Mouse (Mus musculus): ENCODE measurements at regions not wholly inside any gene's neighbourhood (a gene's known extent, or its start where the extent isn't known, plus 50 kb on each side); places are given as distances from the start of the nearest gene placed in this dataset.

- no peak overlapping the region for H3K4me3 ChIP-seq (ENCODE audit: low read depth, low read length)
- H3K36me3 ChIP-seq (ENCODE audit: control insufficient read depth, insufficient read depth): no peaks in the 10 kb centered on the region
- WGBS: 79% methylated on average over 7 of the region's 7 CpGs
- H3K4me2 ChIP-seq (replicated peaks; ENCODE audit: low read depth): no peak overlapping the region
- 0 out of 2 replicates have a peak, but pooled peaks cover 12% of the 10 kb centered on the region for H3K4me1 ChIP-seq (replicated peaks; ENCODE audit: control insufficient read depth, insufficient read depth, low read length)
- H3K9ac ChIP-seq (ENCODE audit: low read depth, low read length): no peak overlapping the region
- ATAC-seq: no peak
- 0 out of 2 replicates have a peak, but pooled peaks cover 4% of the 10 kb centered on the region for H3K27me3 ChIP-seq (replicated peaks; ENCODE audit: control insufficient read depth, insufficient read depth, low read length)
- no peak for TF ChIP-seq CTCF (IDR thresholded peaks at IDR 0.05; ENCODE audit: low read depth)
- H3K27ac ChIP-seq (ENCODE audit: low read depth, low read length): no peak overlapping the region
- H3K9me3 ChIP-seq (ENCODE audit: control insufficient read depth): no peaks in the 10 kb centered on the region
Observed at GRCm38 (mm10) chr2:71625298-71625902, 78.8 kb upstream of the Dlx2 start.

DNA sequence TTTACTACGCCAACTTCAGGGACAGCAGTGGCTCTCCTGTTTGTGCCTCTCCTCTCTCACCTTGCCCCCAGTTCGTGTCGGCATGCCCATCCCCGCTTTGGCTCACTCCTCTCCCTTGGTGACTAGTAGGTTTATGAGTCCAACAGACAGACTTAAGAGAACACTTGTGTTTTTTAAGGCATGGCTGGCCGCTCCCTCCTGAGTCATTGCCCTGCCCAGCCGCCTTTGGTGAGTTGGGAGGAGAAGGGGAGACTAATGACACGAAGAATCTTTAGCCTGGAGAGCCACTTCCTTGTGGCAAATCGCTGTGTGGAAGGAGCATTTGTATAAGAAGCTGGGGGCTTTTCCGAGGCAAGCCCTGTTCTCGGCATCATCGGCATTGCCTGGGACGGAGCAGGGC, 79.8 kb upstream of the Dlx2 start:
- H3K4me1 ChIP-seq (replicated peaks; ENCODE audit: control insufficient read depth, insufficient read depth, low read length): 0 out of 2 replicates have a peak, but pooled peaks cover 12% of the 10 kb centered on the region
- no peak overlapping the region for H3K27ac ChIP-seq (ENCODE audit: low read depth, low read length)
- no peak for TF ChIP-seq CTCF (IDR thresholded peaks at IDR 0.05; ENCODE audit: low read depth)
- peak overlapping the region; percentile 46 for H3K4me2 ChIP-seq (replicated peaks; ENCODE audit: low read depth)
- ATAC-seq: peak; percentile 36; the same call in 1 of the 2 replicates
- no peaks in the 10 kb centered on the region for H3K36me3 ChIP-seq (ENCODE audit: control insufficient read depth, insufficient read depth)
- 0 out of 2 replicates have a peak overlapping the region, but pooled peaks have one; percentile 5 for H3K4me3 ChIP-seq (ENCODE audit: low read depth, low read length)
- H3K9me3 ChIP-seq (ENCODE audit: control insufficient read depth): no peaks in the 10 kb centered on the region
- no peak overlapping the region; the same call in 1 of the 2 replicates for H3K9ac ChIP-seq (ENCODE audit: low read depth, low read length)
- 35% methylated on average over 12 of the region's 12 CpGs for WGBS
- H3K27me3 ChIP-seq (replicated peaks; ENCODE audit: control insufficient read depth, insufficient read depth, low read length): 0 out of 2 replicates have a peak, but pooled peaks cover 4% of the 10 kb centered on the region

DNA sequence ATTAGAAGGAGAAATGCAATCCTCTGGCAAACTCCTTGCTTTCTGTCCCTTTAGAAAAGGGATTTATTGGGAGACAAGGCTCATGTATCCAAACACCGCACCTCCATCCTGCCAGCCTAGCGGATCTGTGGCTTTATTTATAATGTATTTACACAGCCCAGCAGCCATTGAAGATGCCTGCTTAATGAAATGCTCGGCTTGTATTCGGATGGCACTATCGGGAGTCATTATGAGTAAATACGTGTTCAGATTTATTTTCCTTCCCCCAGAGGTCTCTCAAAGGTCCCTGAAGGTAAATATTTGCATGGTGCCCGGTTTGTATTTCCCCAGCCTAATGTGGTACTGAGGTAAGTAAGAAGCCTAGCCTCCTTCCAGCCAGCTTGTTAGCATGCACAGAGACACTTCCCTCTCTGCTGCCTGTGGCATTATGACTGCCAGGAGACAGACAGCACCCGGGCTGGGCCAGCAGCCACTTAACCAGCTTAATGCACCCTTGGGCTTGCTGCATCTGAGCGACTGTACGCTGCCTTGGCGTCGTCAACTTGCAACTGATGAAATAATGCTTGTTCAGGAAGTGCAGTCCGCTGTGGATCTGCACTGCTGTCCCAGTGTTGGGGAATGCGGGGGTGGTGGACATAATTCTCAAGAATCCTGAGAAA, 80.7 kb upstream of the Dlx2 start:
- ATAC-seq: no peak

GRCm38 (mm10) chr2:71628821-71629220, 82.3 kb upstream of the Dlx2 start:
- Histone ChIP-seq H3K27ac (ENCODE audit: low read depth, low read length) (no peak overlapping the region), H3K9ac (ENCODE audit: low read depth, low read length) (no peak overlapping the region), H3K4me3 (ENCODE audit: low read depth, low read length) (no peak overlapping the region), H3K27me3 (replicated peaks; ENCODE audit: control insufficient read depth, insufficient read depth, low read length) (0 out of 2 replicates have a peak, but pooled peaks cover 4% of the 10 kb centered on the region), H3K9me3 (ENCODE audit: control insufficient read depth) (no peaks in the 10 kb centered on the region), H3K4me2 (replicated peaks; ENCODE audit: low read depth) (peak overlapping the region; percentile 64; the same call in 1 of the 2 replicates), H3K4me1 (replicated peaks; ENCODE audit: control insufficient read depth, insufficient read depth, low read length) (0 out of 2 replicates have a peak, but pooled peaks cover 12% of the 10 kb centered on the region), H3K36me3 (ENCODE audit: control insufficient read depth, insufficient read depth) (no peaks in the 10 kb centered on the region)
- no peak for TF ChIP-seq CTCF (IDR thresholded peaks at IDR 0.05; ENCODE audit: low read depth)
- WGBS: 60% methylated on average over 7 of the region's 7 CpGs
- no peak for ATAC-seq

More for the DNA sequence above, 80.7 kb upstream of the Dlx2 start:
- 0 out of 2 replicates have a peak, but pooled peaks cover 12% of the 10 kb centered on the region for H3K4me1 ChIP-seq (replicated peaks; ENCODE audit: control insufficient read depth, insufficient read depth, low read length)
- WGBS: 24% methylated on average over 14 of the region's 14 CpGs
- H3K27me3 ChIP-seq (replicated peaks; ENCODE audit: control insufficient read depth, insufficient read depth, low read length): 0 out of 2 replicates have a peak, but pooled peaks cover 4% of the 10 kb centered on the region
- no peaks in the 10 kb centered on the region for H3K9me3 ChIP-seq (ENCODE audit: control insufficient read depth)
- H3K4me2 ChIP-seq (replicated peaks; ENCODE audit: low read depth): peak overlapping the region; percentile 46; the same call in 1 of the 2 replicates
- H3K9ac ChIP-seq (ENCODE audit: low read depth, low read length): no peak overlapping the region
- TF ChIP-seq CTCF (IDR thresholded peaks at IDR 0.05; ENCODE audit: low read depth): no peak
- no peak overlapping the region for H3K27ac ChIP-seq (ENCODE audit: low read depth, low read length)
- no peak overlapping the region for H3K4me3 ChIP-seq (ENCODE audit: low read depth, low read length)
- H3K36me3 ChIP-seq (ENCODE audit: control insufficient read depth, insufficient read depth): no peaks in the 10 kb centered on the region

- Histone ChIP-seq H3K4me2 (replicated peaks; ENCODE audit: low read depth) (peak overlapping the region; percentile 64), H3K9ac (ENCODE audit: low read depth, low read length) (no peak overlapping the region), H3K9me3 (ENCODE audit: control insufficient read depth) (no peaks in the 10 kb centered on the region), H3K27me3 (replicated peaks; ENCODE audit: control insufficient read depth, insufficient read depth, low read length) (0 out of 2 replicates have a peak, but pooled peaks cover 4% of the 10 kb centered on the region), H3K4me1 (replicated peaks; ENCODE audit: control insufficient read depth, insufficient read depth, low read length) (0 out of 2 replicates have a peak, but pooled peaks cover 12% of the 10 kb centered on the region), H3K27ac (ENCODE audit: low read depth, low read length) (no peak overlapping the region), H3K36me3 (ENCODE audit: control insufficient read depth, insufficient read depth) (no peaks in the 10 kb centered on the region), H3K4me3 (ENCODE audit: low read depth, low read length) (peak overlapping the region; percentile 36)
- no peak for TF ChIP-seq CTCF (IDR thresholded peaks at IDR 0.05; ENCODE audit: low read depth)
- WGBS: 2% methylated on average over 43 of the region's 43 CpGs
- no peak; the same call in 1 of the 2 replicates for ATAC-seq
Observed at GRCm38 (mm10) chr2:71629301-71630142, 83.0 kb upstream of the Dlx2 start.

DNA sequence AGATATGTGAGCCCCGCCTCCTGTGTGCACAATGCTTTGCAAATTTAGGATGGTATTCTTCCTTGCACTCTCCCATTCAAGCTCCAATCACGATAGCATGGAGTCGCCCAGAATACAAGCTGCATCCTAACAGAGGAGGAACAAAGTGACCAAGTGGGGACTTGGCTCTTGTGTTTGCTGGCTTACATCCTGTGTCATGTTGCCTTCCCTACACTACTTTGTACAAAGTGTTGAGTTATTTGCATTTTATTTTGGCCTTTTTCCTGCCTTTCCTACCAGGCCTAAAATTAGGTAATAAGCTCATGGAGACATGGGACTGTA, 83.5 kb upstream of the Dlx2 start:
- 31% methylated on average over 3 of the region's 3 CpGs for WGBS
- H3K9ac ChIP-seq (ENCODE audit: low read depth, low read length): no peak overlapping the region
- no peak overlapping the region for H3K27ac ChIP-seq (ENCODE audit: low read depth, low read length)
- 0 out of 2 replicates have a peak, but pooled peaks cover 12% of the 10 kb centered on the region for H3K4me1 ChIP-seq (replicated peaks; ENCODE audit: control insufficient read depth, insufficient read depth, low read length)
- no peak for ATAC-seq
- no peaks in the 10 kb centered on the region for H3K9me3 ChIP-seq (ENCODE audit: control insufficient read depth)
- peak overlapping the region; percentile 36 for H3K4me3 ChIP-seq (ENCODE audit: low read depth, low read length)
- no peaks in the 10 kb centered on the region for H3K36me3 ChIP-seq (ENCODE audit: control insufficient read depth, insufficient read depth)
- no peak for TF ChIP-seq CTCF (IDR thresholded peaks at IDR 0.05; ENCODE audit: low read depth)
- peak overlapping the region; percentile 64 for H3K4me2 ChIP-seq (replicated peaks; ENCODE audit: low read depth)
- H3K27me3 ChIP-seq (replicated peaks; ENCODE audit: control insufficient read depth, insufficient read depth, low read length): 0 out of 2 replicates have a peak, but pooled peaks cover 4% of the 10 kb centered on the region
